In genomic region chr7:118499784-118500435, GRCm38 (mm10) we compare ENCODE assay signal across 26 mouse cellular contexts. TPM values are rescaled to one million over a fixed set of nuclear protein-coding genes. Genes with fewer than 3 reads are reported as not detected.
A peak's percentile ranks its signal among the peaks of the same experiment; 100 is the strongest.
DNase-seq lines count a peak whose midpoint lies in the region; ATAC-seq and TF ChIP-seq lines count a peak whose summit lies in the region.
"Had no signal": no experiment of that assay in that cellular context is flagged by ENCODE, and none has a peak within 500 bp of the region (broad histone marks: within the 10 kb centered on the region; RNA-seq: fewer than 3 reads in every experiment).

No protein-coding gene starts in this region.

- ATAC-seq in intestine, embryonic 14.5 days (replicated peaks; ENCODE audit: low FRiP score, low TSS enrichment, low read depth), result peak; percentile 38; the same call in 1 of the 2 replicates
- ATAC-seq in intestine, embryonic 16.5 days, result peak; percentile 85
- ATAC-seq in midbrain, embryonic 15.5 days (replicated peaks), result no peak
- ATAC-seq: forebrain, embryonic 14.5 days; forebrain, postnatal 0 days; hindbrain, embryonic 16.5 days had no signal

- WGBS in intestine, embryonic 14.5 days, result 57% methylated on average over 7 of the region's 7 CpGs
- whole genome bisulfite sequencing in intestine, embryonic 16.5 days, result 49% methylated on average over 7 of the region's 7 CpGs
- WGBS in small intestine, adult 2 months, result 21% methylated on average over 7 of the region's 7 CpGs
- WGBS in midbrain, embryonic 15.5 days, result 78% methylated on average over 7 of the region's 7 CpGs

- no peaks in the 10 kb centered on the region for H3K27me3 ChIP-seq in intestine, embryonic 14.5 days (replicated peaks; ENCODE audit: control insufficient read depth, insufficient read depth, low read length)
- H3K27me3 ChIP-seq in intestine, embryonic 16.5 days (replicated peaks; ENCODE audit: control insufficient read depth, insufficient read depth, low read length), result no peaks in the 10 kb centered on the region
- H3K27me3 ChIP-seq in small intestine, adult 2 months (ENCODE audit: control insufficient read depth, insufficient read depth, low read length), result no peaks in the 10 kb centered on the region
- no peaks in the 10 kb centered on the region for H3K27me3 ChIP-seq in midbrain, embryonic 15.5 days (replicated peaks)
- H3K27me3 ChIP-seq: embryonic facial prominence, embryonic 12.5 days; embryonic facial prominence, embryonic 15.5 days had no signal

- no peaks in the 10 kb centered on the region for H3K4me1 ChIP-seq in intestine, embryonic 14.5 days (replicated peaks; ENCODE audit: control insufficient read depth, insufficient read depth, low read length)
- 0 out of 2 replicates have a peak, but pooled peaks cover 5% of the 10 kb centered on the region for H3K4me1 ChIP-seq in intestine, embryonic 16.5 days (ENCODE audit: control insufficient read depth, insufficient read depth, low read length)
- peaks cover 20% of the 10 kb centered on the region for H3K4me1 ChIP-seq in small intestine, adult 2 months (ENCODE audit: control insufficient read depth, insufficient read depth, insufficient read length, low read length)
- no peaks in the 10 kb centered on the region for H3K4me1 ChIP-seq in midbrain, embryonic 15.5 days
- H3K4me1 ChIP-seq: embryonic facial prominence, embryonic 15.5 days; hindbrain, embryonic 10.5 days; hindbrain, embryonic 13.5 days had no signal

- intact Hi-C loops in gastrocnemius, adult 2 months (cut with DNase I), result loop anchor here (5.0 kb wide), 1 partner anchor 53 kb away; the partner anchor contains the start of gene Syt17

- H3K36me3 ChIP-seq in intestine, embryonic 14.5 days (ENCODE audit: control insufficient read depth, insufficient read depth, low read length), result no peaks in the 10 kb centered on the region
- no peaks in the 10 kb centered on the region for H3K36me3 ChIP-seq in intestine, embryonic 16.5 days (ENCODE audit: control insufficient read depth, insufficient read depth, low read length)
- no peaks in the 10 kb centered on the region for H3K36me3 ChIP-seq in small intestine, adult 2 months (ENCODE audit: control insufficient read depth, insufficient read depth, low read length)
- H3K36me3 ChIP-seq in midbrain, embryonic 15.5 days (replicated peaks), result no peaks in the 10 kb centered on the region
- H3K36me3 ChIP-seq: embryonic facial prominence, embryonic 12.5 days; embryonic facial prominence, embryonic 15.5 days; hindbrain, embryonic 10.5 days; hindbrain, embryonic 13.5 days had no signal

- H3K9me3 ChIP-seq in intestine, embryonic 14.5 days (ENCODE audit: control insufficient read depth, low read length), result no peaks in the 10 kb centered on the region
- no peaks in the 10 kb centered on the region for H3K9me3 ChIP-seq in intestine, embryonic 16.5 days (ENCODE audit: control insufficient read depth, low read length)
- no peaks in the 10 kb centered on the region for H3K9me3 ChIP-seq in midbrain, embryonic 15.5 days
- H3K9me3 ChIP-seq: embryonic facial prominence, embryonic 12.5 days; embryonic facial prominence, embryonic 15.5 days; hindbrain, embryonic 10.5 days had no signal

- no peak for TF ChIP-seq POLR2A in small intestine, adult 2 months (IDR thresholded peaks at IDR 0.05; ENCODE audit: low read depth, low read length)

- no peak overlapping the region for H3K4me3 ChIP-seq in gastrocnemius, adult 2 months
- no peak overlapping the region for H3K4me3 ChIP-seq in intestine, embryonic 14.5 days (ENCODE audit: low read depth, low read length)
- H3K4me3 ChIP-seq in intestine, embryonic 16.5 days (ENCODE audit: low read length), result no peak overlapping the region
- no peak overlapping the region for H3K4me3 ChIP-seq in small intestine, adult 2 months (ENCODE audit: low read depth, low read length)
- H3K4me3 ChIP-seq in midbrain, embryonic 15.5 days, result no peak overlapping the region
- H3K4me3 ChIP-seq: embryonic facial prominence, embryonic 12.5 days; embryonic facial prominence, embryonic 15.5 days; hindbrain, embryonic 10.5 days; hindbrain, embryonic 13.5 days had no signal

- H3K9ac ChIP-seq in intestine, embryonic 14.5 days (ENCODE audit: low read length), result no peak overlapping the region
- no peak overlapping the region for H3K9ac ChIP-seq in intestine, embryonic 16.5 days (ENCODE audit: low read depth, low read length)
- H3K9ac ChIP-seq in midbrain, embryonic 15.5 days, result no peak overlapping the region
- H3K9ac ChIP-seq: embryonic facial prominence, embryonic 12.5 days; embryonic facial prominence, embryonic 15.5 days; forebrain, postnatal 0 days; hindbrain, embryonic 13.5 days had no signal

- no peak overlapping the region for H3K4me2 ChIP-seq in intestine, embryonic 14.5 days (ENCODE audit: low read length)
- no peak overlapping the region for H3K4me2 ChIP-seq in intestine, embryonic 16.5 days (ENCODE audit: low read depth, low read length)
- no peak overlapping the region for H3K4me2 ChIP-seq in midbrain, embryonic 15.5 days
- H3K4me2 ChIP-seq: embryonic facial prominence, embryonic 12.5 days; embryonic facial prominence, embryonic 15.5 days; heart, embryonic 11.5 days; hindbrain, embryonic 13.5 days had no signal

- TF ChIP-seq CTCF in gastrocnemius, adult 2 months (IDR thresholded peaks at IDR 0.05), result no peak
- no peak for TF ChIP-seq CTCF in small intestine, adult 2 months (IDR thresholded peaks at IDR 0.05; ENCODE audit: extremely low read depth, insufficient read length, insufficient replicate concordance, low read depth, low read length)

- DNase-seq in gastrocnemius, adult 2 months, result peak; percentile 52
- DNase-seq in gastrocnemius, postnatal 4 days (ENCODE audit: low spot score in 2 of 2), result no peak
- DNase-seq in intestine, embryonic 14.5 days (ENCODE audit: low spot score), result no peak
- DNase-seq in c-Kit-positive CD71-positive TER-119-positive erythroid progenitor cells, embryonic 14.5 days (ENCODE audit: low spot score), result no peak
- no peak for DNase-seq in kidney, adult 18-20 months
- DNase-seq: adrenal gland, postnatal 10 days; adrenal gland, postnatal 36 days; cerebellum, adult 11 months; cerebellum, adult 2 months; cerebellum, adult 9-11 months; cerebellum, postnatal 25 days; forebrain, postnatal 0 days; gastrocnemius, postnatal 14 days; heart, postnatal 36 days; kidney, adult 8-10 months had no signal

- H3K27ac ChIP-seq in gastrocnemius, adult 2 months, result peak overlapping the region; percentile 61
- no peak overlapping the region for H3K27ac ChIP-seq in intestine, embryonic 14.5 days (ENCODE audit: low read depth)
- H3K27ac ChIP-seq in intestine, embryonic 16.5 days (ENCODE audit: low read length), result 0 out of 2 replicates have a peak overlapping the region, but pooled peaks have one; percentile 5
- H3K27ac ChIP-seq in small intestine, adult 2 months (ENCODE audit: insufficient read depth, low read depth, low read length), result peak overlapping the region; percentile 26
- no peak overlapping the region for H3K27ac ChIP-seq in midbrain, embryonic 15.5 days
- H3K27ac ChIP-seq: embryonic facial prominence, embryonic 12.5 days; embryonic facial prominence, embryonic 15.5 days; hindbrain, embryonic 10.5 days; hindbrain, embryonic 13.5 days had no signal

RNA-seq across cellular contexts. Expression of gene Itpripl2, which starts 8.1 kb away (rescaled TPM):
- total RNA-seq in gastrocnemius, adult 2 months (2021), result 1 to 10 TPM; 6.3 to 9.9 TPM
- 10 to 100 TPM; 37.3 to 40.9 TPM for total RNA-seq in gastrocnemius, postnatal 4 days (2021)
- polyA plus RNA-seq in intestine, embryonic 14.5 days (2014; fragmentation: Nextera tagmentation; extraction: Ambion mirVana), result 2.6 and 2.8 TPM in 2 replicates
- polyA plus RNA-seq in intestine, embryonic 16.5 days (2015; fragmentation: Nextera tagmentation; extraction: Ambion mirVana), result 4.0 and 4.1 TPM in 2 replicates
- 12.4 and 31.6 TPM in 2 replicates for polyA plus RNA-seq in small intestine, adult 2 months (2012; rRNA removed)
- 0.79 and 1.0 TPM in 2 replicates for polyA plus RNA-seq in midbrain, embryonic 15.5 days (2015; fragmentation: Nextera tagmentation; extraction: Ambion mirVana)

RNA-seq across cellular contexts. Expression of gene Coq7, which starts 33.2 kb away (rescaled TPM):
- 10 to 100 TPM; 46.0 to 75.6 TPM for total RNA-seq in gastrocnemius, adult 2 months (2021)
- 10 to 100 TPM; 63.5 to 67.8 TPM for total RNA-seq in gastrocnemius, postnatal 4 days (2021)
- polyA plus RNA-seq in intestine, embryonic 14.5 days (2014; fragmentation: Nextera tagmentation; extraction: Ambion mirVana), result 139 and 142 TPM in 2 replicates
- 123 and 136 TPM in 2 replicates for polyA plus RNA-seq in intestine, embryonic 16.5 days (2015; fragmentation: Nextera tagmentation; extraction: Ambion mirVana)
- 26.8 and 45.1 TPM in 2 replicates for polyA plus RNA-seq in small intestine, adult 2 months (2012; rRNA removed)
- polyA plus RNA-seq in midbrain, embryonic 15.5 days (2015; fragmentation: Nextera tagmentation; extraction: Ambion mirVana), result 85.8 and 88.2 TPM in 2 replicates

RNA-seq across cellular contexts. Expression of gene Syt17, which starts 51.9 kb away (rescaled TPM):
- total RNA-seq in gastrocnemius, adult 2 months (2021), result under 1 TPM; 0.41 to 0.61 TPM
- total RNA-seq in gastrocnemius, postnatal 4 days (2021), result 1 to 10 TPM; 3.7 to 3.9 TPM
- polyA plus RNA-seq in intestine, embryonic 14.5 days (2014; fragmentation: Nextera tagmentation; extraction: Ambion mirVana), result 8.3 and 9.1 TPM in 2 replicates
- 4.6 and 5.1 TPM in 2 replicates for polyA plus RNA-seq in intestine, embryonic 16.5 days (2015; fragmentation: Nextera tagmentation; extraction: Ambion mirVana)
- polyA plus RNA-seq in small intestine, adult 2 months (2012; rRNA removed), result 1.7 and 2.9 TPM in 2 replicates
- polyA plus RNA-seq in midbrain, embryonic 15.5 days (2015; fragmentation: Nextera tagmentation; extraction: Ambion mirVana), result 19.7 and 20.2 TPM in 2 replicates
- total RNA-seq: common myeloid progenitor, adult 5-6 weeks had no signal

Comparison
In these comparisons a context has a peak if more than half of its experiments do, and no peak if none do; other contexts are left out.
1. H3K27ac ChIP-seq: peak in gastrocnemius, adult 2 months (single experiment), intestine, embryonic 16.5 days (single experiment) and small intestine, adult 2 months (single experiment); none in intestine, embryonic 14.5 days (single experiment) and midbrain, embryonic 15.5 days (single experiment).